Mouse (Mus musculus): ENCODE results near the gene Parl. TPM values are rescaled to one million over a fixed set of nuclear protein-coding genes. Genes with fewer than 3 reads are reported as not detected.

The Parl gene
- polyA plus RNA-seq, 1 experiment from 2014 or later, result 75.8 TPM

DNA sequence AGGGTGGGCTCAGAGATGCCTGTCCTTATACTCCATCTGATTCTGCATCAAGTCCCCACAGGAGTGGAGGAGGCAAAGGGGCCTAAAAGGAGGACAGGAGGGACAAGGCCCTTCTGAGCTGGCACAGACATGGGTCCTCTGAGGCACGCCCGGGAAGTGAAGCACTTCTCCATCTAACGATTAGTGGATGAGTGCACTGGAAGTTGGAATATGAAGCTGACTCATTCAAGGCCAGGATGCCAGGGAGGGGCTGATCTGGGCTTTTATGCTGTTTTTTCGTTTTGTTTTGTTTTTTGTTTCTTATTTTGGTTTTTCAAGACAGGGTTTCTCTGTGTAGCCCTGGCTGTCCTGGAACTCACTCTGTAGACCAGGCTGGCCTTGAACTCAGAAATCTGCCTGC, 13.1 kb upstream of the Parl start:
- Histone ChIP-seq H3K9me3 (ENCODE audit: control insufficient read depth, low read length) (no peaks in the 10 kb centered on the region), H3K27ac (replicated peaks; ENCODE audit: low read depth, low read length) (no peak overlapping the region), H3K4me2 (ENCODE audit: low read depth, low read length) (no peak overlapping the region), H3K27me3 (replicated peaks; ENCODE audit: control insufficient read depth, insufficient read depth, low read length) (no peaks in the 10 kb centered on the region), H3K4me3 (ENCODE audit: low read depth, low read length) (no peak overlapping the region), H3K36me3 (ENCODE audit: control insufficient read depth, insufficient read depth, low read length) (no peaks in the 10 kb centered on the region), H3K9ac (ENCODE audit: low read depth, low read length) (no peak overlapping the region), H3K4me1 (ENCODE audit: control insufficient read depth, insufficient read depth, low read length) (no peaks in the 10 kb centered on the region)
- 83% methylated on average over 4 of the region's 4 CpGs for WGBS
- DNase-seq (ENCODE audit: low spot score) (no peak), ATAC-seq (ENCODE audit: low read depth) (no peak)

DNA sequence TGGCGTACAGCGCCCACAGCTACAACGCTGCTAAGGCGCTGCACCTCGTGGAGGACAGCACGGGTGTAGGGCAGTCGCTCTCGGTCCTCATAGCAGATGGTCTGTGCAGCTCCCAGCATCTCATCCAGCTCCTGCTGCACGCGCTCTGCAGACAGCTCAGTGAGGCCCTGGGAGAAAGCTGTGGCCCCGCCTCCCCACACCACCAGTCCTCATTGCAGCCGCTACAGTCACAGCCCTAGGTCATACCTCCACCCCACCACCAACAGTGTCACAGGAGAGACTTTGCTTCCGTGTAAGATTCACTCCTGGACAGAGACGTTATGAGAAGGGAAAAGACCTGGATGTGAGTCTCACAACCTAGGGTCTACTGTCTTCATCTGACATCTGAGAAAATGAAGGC, 10.1 kb upstream of the Parl start:
- no peak overlapping the region for H3K27ac ChIP-seq (replicated peaks; ENCODE audit: low read depth, low read length)
- ATAC-seq (ENCODE audit: low read depth) (no peak), DNase-seq (ENCODE audit: low spot score) (no peak)
- no peaks in the 10 kb centered on the region for H3K36me3 ChIP-seq (ENCODE audit: control insufficient read depth, insufficient read depth, low read length)
- no peaks in the 10 kb centered on the region for H3K4me1 ChIP-seq (ENCODE audit: control insufficient read depth, insufficient read depth, low read length)
- H3K4me3 ChIP-seq (ENCODE audit: low read depth, low read length), result no peak overlapping the region
- H3K9me3 ChIP-seq (ENCODE audit: control insufficient read depth, low read length), result no peaks in the 10 kb centered on the region
- no peak overlapping the region for H3K4me2 ChIP-seq (ENCODE audit: low read depth, low read length)
- H3K27me3 ChIP-seq (replicated peaks; ENCODE audit: control insufficient read depth, insufficient read depth, low read length), result no peaks in the 10 kb centered on the region
- 68% methylated on average over 14 of the region's 14 CpGs for WGBS
- H3K9ac ChIP-seq (ENCODE audit: low read depth, low read length), result no peak overlapping the region

DNA sequence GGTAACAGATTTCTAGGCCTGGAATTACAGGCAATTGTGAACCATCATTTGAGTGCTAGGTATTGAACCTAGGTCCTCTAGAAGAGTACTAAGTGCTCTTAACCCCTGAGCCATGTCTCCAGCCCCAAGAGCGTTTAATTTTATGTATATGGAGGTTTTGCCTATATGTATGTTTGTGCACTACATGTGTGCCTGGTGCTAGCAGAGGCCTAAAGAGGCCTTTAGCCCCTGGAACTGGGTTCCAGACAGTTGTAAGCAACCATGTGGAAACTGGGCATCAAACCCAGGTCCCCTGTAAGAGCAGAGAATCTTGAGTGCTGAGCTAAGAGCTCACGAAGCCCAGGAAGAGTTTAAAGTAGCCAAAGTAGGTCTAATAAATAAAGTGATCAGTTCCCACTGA, 2.1 kb downstream of the Parl start:
- 88% methylated on average over 2 of the region's 2 CpGs for WGBS
- DNase-seq (ENCODE audit: low spot score), result no peak
- Histone ChIP-seq H3K4me2 (ENCODE audit: low read depth, low read length) (peak overlapping the region; percentile 67; the same call in 1 of the 2 replicates), H3K27me3 (replicated peaks; ENCODE audit: control insufficient read depth, insufficient read depth, low read length) (no peaks in the 10 kb centered on the region), H3K9ac (ENCODE audit: low read depth, low read length) (no peak overlapping the region), H3K36me3 (ENCODE audit: control insufficient read depth, insufficient read depth, low read length) (peaks cover 22% of the 10 kb centered on the region), H3K4me1 (ENCODE audit: control insufficient read depth, insufficient read depth, low read length) (peaks cover 11% of the 10 kb centered on the region; the same call in 1 of the 2 replicates), H3K27ac (replicated peaks; ENCODE audit: low read depth, low read length) (no peak overlapping the region), H3K9me3 (ENCODE audit: control insufficient read depth, low read length) (no peaks in the 10 kb centered on the region), H3K4me3 (ENCODE audit: low read depth, low read length) (no peak overlapping the region)
- no peak for ATAC-seq (ENCODE audit: low read depth)

DNA sequence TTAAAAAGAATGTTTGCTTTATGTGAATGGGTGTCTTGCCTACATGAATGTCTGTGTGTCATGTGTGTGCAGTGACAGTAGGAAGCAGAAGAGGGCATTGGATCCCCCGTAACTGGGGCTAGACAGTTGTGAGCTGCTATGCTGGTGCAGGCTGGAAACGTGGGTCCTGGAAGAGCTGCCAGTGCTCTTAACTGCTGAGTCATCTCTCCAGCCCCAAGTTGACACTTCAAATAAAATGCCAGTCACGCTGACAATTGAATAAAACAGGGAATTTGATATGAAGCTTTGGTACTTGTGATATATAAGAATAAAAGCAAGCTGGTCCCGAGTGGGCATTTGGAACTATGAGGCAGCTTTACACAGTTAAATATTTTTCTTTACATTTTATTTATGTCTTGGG, 21.9 kb downstream of the Parl start:
- Histone ChIP-seq H3K4me1 (ENCODE audit: control insufficient read depth, insufficient read depth, low read length) (no peaks in the 10 kb centered on the region), H3K4me3 (ENCODE audit: low read depth, low read length) (no peak overlapping the region), H3K27ac (replicated peaks; ENCODE audit: low read depth, low read length) (no peak overlapping the region), H3K36me3 (ENCODE audit: control insufficient read depth, insufficient read depth, low read length) (peaks cover 70% of the 10 kb centered on the region), H3K9ac (ENCODE audit: low read depth, low read length) (no peak overlapping the region), H3K4me2 (ENCODE audit: low read depth, low read length) (no peak overlapping the region), H3K27me3 (replicated peaks; ENCODE audit: control insufficient read depth, insufficient read depth, low read length) (no peaks in the 10 kb centered on the region), H3K9me3 (ENCODE audit: control insufficient read depth, low read length) (no peaks in the 10 kb centered on the region)
- ATAC-seq (ENCODE audit: low read depth) (no peak), DNase-seq (ENCODE audit: low spot score) (no peak)
- WGBS, result 84% methylated on average over 4 of the region's 4 CpGs

DNA sequence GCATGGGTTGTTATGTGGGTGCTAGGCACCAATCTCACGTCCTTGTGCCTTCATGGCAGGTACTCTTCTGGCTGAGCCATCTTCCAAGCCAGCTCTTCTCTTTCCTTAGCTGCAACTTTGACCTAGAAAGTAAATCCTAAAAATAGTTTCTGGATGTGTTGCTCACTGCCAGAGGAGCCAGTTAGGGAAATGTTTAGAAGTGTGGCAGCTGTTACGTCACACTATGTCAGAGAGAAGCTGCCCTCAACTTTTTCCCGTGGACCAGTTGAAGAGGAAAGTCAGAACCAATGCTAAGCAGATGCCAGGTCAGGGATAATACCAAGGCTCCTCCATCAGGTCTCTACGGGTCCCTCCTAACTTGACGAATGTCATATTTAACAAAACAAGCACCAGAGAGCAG, 22.8 kb downstream of the Parl start:
- WGBS, result 91% methylated on average over 5 of the region's 5 CpGs
- Histone ChIP-seq H3K36me3 (ENCODE audit: control insufficient read depth, insufficient read depth, low read length) (peaks cover 62% of the 10 kb centered on the region), H3K4me2 (ENCODE audit: low read depth, low read length) (no peak overlapping the region), H3K9ac (ENCODE audit: low read depth, low read length) (no peak overlapping the region), H3K27me3 (replicated peaks; ENCODE audit: control insufficient read depth, insufficient read depth, low read length) (no peaks in the 10 kb centered on the region), H3K4me3 (ENCODE audit: low read depth, low read length) (no peak overlapping the region), H3K27ac (replicated peaks; ENCODE audit: low read depth, low read length) (no peak overlapping the region), H3K9me3 (ENCODE audit: control insufficient read depth, low read length) (no peaks in the 10 kb centered on the region), H3K4me1 (ENCODE audit: control insufficient read depth, insufficient read depth, low read length) (no peaks in the 10 kb centered on the region)
- ATAC-seq (ENCODE audit: low read depth) (no peak), DNase-seq (ENCODE audit: low spot score) (no peak)

DNA sequence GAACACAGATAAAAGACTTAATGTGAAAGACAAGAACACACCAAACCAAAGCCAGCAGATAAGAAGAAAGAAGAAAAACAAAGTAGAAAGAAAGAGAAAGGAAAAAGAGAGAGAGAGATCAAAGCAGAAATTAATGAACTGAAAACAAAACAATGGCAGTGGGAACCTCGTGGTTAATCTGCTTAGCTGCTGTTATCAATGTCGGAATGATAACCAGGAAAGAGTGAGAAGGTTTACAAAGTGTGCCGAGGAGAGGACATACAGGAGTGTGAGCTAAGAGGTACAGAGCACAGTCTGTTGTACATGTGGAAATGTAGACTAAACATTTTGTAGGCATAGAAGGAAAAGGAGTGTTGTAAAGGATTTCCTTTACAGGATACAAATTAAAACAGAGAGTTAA, 29.2 kb downstream of the Parl start:
- H3K27me3 ChIP-seq (replicated peaks; ENCODE audit: control insufficient read depth, insufficient read depth, low read length), result no peaks in the 10 kb centered on the region
- no peak overlapping the region for H3K4me3 ChIP-seq (ENCODE audit: low read depth, low read length)
- WGBS, result 48% methylated on average over 3 of the region's 3 CpGs
- no peak overlapping the region for H3K27ac ChIP-seq (replicated peaks; ENCODE audit: low read depth, low read length)
- no peak overlapping the region for H3K4me2 ChIP-seq (ENCODE audit: low read depth, low read length)
- H3K9ac ChIP-seq (ENCODE audit: low read depth, low read length), result no peak overlapping the region
- DNase-seq (ENCODE audit: low spot score) (no peak), ATAC-seq (ENCODE audit: low read depth) (no peak)
- no peaks in the 10 kb centered on the region for H3K4me1 ChIP-seq (ENCODE audit: control insufficient read depth, insufficient read depth, low read length)
- peaks cover 4% of the 10 kb centered on the region for H3K36me3 ChIP-seq (ENCODE audit: control insufficient read depth, insufficient read depth, low read length)
- H3K9me3 ChIP-seq (ENCODE audit: control insufficient read depth, low read length), result no peaks in the 10 kb centered on the region

DNA sequence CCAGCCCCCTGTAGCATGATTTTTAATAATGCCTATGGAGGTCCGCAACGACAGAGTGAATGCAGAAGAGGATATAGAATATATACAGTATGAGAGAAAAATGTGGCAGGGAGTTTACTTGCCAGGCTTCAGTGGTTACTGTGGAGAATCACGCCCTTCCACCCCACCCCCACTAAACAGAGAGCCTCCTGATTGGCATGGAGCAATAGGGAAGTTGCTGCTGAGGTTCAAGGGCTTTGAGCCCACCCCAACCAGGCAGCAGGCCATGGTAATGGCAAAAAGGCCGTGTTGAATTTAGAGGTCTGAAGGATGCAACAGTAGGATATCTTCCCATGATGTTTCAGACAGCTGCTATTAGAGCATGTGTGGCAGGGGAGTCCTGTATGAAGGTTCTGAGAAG, 30.8 kb downstream of the Parl start:
- DNase-seq (ENCODE audit: low spot score), result no peak
- Histone ChIP-seq H3K9me3 (ENCODE audit: control insufficient read depth, low read length) (no peaks in the 10 kb centered on the region), H3K27me3 (replicated peaks; ENCODE audit: control insufficient read depth, insufficient read depth, low read length) (no peaks in the 10 kb centered on the region), H3K9ac (ENCODE audit: low read depth, low read length) (no peak overlapping the region), H3K36me3 (ENCODE audit: control insufficient read depth, insufficient read depth, low read length) (no peaks in the 10 kb centered on the region), H3K27ac (replicated peaks; ENCODE audit: low read depth, low read length) (no peak overlapping the region), H3K4me1 (ENCODE audit: control insufficient read depth, insufficient read depth, low read length) (no peaks in the 10 kb centered on the region), H3K4me2 (ENCODE audit: low read depth, low read length) (no peak overlapping the region), H3K4me3 (ENCODE audit: low read depth, low read length) (no peak overlapping the region)
- ATAC-seq (ENCODE audit: low read depth), result no peak
- WGBS, result 82% methylated on average over 4 of the region's 4 CpGs

DNA sequence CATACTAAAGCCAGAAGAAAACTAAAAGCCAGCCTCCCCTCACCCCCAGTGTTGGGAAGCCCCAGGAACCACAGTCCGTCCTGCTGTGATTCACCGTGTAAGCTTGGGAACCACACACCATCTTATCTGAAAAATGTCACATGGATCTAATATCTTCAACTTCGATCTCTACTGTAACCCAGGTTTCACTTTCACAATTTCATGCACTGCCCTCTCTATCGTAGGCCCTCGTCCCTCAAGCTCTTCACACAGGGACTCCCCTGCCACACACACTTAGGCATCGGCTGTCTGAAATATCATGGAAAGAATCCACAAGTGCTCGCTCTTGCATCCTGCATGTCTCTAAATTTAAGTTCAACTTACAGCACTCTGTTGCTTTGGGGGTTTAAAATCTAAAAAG, 37.1 kb downstream of the Parl start:
- Histone ChIP-seq H3K4me2 (ENCODE audit: low read depth, low read length) (no peak overlapping the region), H3K27ac (replicated peaks; ENCODE audit: low read depth, low read length) (no peak overlapping the region), H3K27me3 (replicated peaks; ENCODE audit: control insufficient read depth, insufficient read depth, low read length) (no peaks in the 10 kb centered on the region), H3K4me1 (ENCODE audit: control insufficient read depth, insufficient read depth, low read length) (no peaks in the 10 kb centered on the region), H3K36me3 (ENCODE audit: control insufficient read depth, insufficient read depth, low read length) (no peaks in the 10 kb centered on the region), H3K4me3 (ENCODE audit: low read depth, low read length) (no peak overlapping the region), H3K9me3 (ENCODE audit: control insufficient read depth, low read length) (no peaks in the 10 kb centered on the region), H3K9ac (ENCODE audit: low read depth, low read length) (no peak overlapping the region)
- WGBS, result 71% methylated on average over 7 of the region's 7 CpGs
- no peak for ATAC-seq (ENCODE audit: low read depth)
- no peak for DNase-seq (ENCODE audit: low spot score)

DNA sequence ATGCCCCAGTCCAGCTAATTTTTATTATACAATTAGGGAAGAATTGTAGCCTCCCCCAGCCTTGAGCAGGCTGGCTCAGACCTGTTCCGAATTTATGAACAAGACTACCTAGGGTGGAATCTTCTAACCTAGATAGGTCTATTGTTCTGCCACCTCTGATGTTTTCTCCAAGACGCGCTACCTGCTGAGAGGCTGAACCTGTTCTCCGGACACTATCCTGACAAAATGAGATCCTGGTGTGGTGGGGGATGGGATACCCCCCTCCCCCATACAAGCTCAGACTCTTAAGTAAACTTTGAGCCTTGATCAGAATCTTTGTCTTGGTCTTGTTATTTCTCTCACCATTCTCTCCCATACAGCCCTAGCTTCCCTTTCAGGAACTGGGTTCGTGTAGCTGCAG, 44.3 kb downstream of the Parl start:
- ATAC-seq (ENCODE audit: low read depth) (no peak), DNase-seq (ENCODE audit: low spot score) (no peak)
- no peak overlapping the region for H3K27ac ChIP-seq (replicated peaks; ENCODE audit: low read depth, low read length)
- no peak overlapping the region for H3K4me3 ChIP-seq (ENCODE audit: low read depth, low read length)
- 80% methylated on average over 5 of the region's 5 CpGs for WGBS
- H3K4me2 ChIP-seq (ENCODE audit: low read depth, low read length), result no peak overlapping the region
- H3K9ac ChIP-seq (ENCODE audit: low read depth, low read length), result no peak overlapping the region
- no peaks in the 10 kb centered on the region for H3K9me3 ChIP-seq (ENCODE audit: control insufficient read depth, low read length)
- no peaks in the 10 kb centered on the region for H3K36me3 ChIP-seq (ENCODE audit: control insufficient read depth, insufficient read depth, low read length)
- no peaks in the 10 kb centered on the region for H3K27me3 ChIP-seq (replicated peaks; ENCODE audit: control insufficient read depth, insufficient read depth, low read length)
- H3K4me1 ChIP-seq (ENCODE audit: control insufficient read depth, insufficient read depth, low read length), result no peaks in the 10 kb centered on the region
